Mouse (Mus musculus) cerebellum, adult 2 months (tissue): ENCODE data around the gene Serinc5. TPM values are rescaled to one million over a fixed set of nuclear protein-coding genes. Genes with fewer than 3 reads are reported as not detected.
"Not testable (repeated sequence)": the region's sequence is repeated elsewhere in the genome, so short reads cannot be mapped to it uniquely, and the experiment has no call there.

ENCODE experiments used
- DNase-seq, 2 experiments: peaks; one replicate each; pipeline ENCODE4 v3.0.0; 2021
- H3K27ac ChIP-seq: fragments of 200-500 bp; 2 replicates; pipeline ENCODE4 v1.5.1; 2012; ENCODE audit warnings: low read length, control low read depth, inconsistent platforms; ENCODE audit not compliant: insufficient read depth
- H3K27me3 ChIP-seq: fragments of 200-500 bp; 2 replicates; pipeline ENCODE4 v1.6.1; 2012; ENCODE audit warnings: inconsistent platforms, mild to moderate bottlenecking, low read length, moderate library complexity; ENCODE audit not compliant: control insufficient read depth, insufficient read depth
- H3K4me1 ChIP-seq: fragments of 200-500 bp; 2 replicates; pipeline ENCODE4 v1.6.1; 2011; ENCODE audit warnings: low read length; ENCODE audit not compliant: control insufficient read depth, insufficient read depth
- H3K4me3 ChIP-seq: fragments of 200-500 bp; replicated peaks from 2 replicates; pipeline ENCODE3; 2011; ENCODE audit warnings: mild to moderate bottlenecking, low read depth, low read length, control low read depth; ENCODE audit not compliant: insufficient read depth
- CTCF ChIP-seq: fragments of 200-500 bp; IDR thresholded peaks from 2 replicates; pipeline ENCODE4 v1.5.1; 2011; ENCODE audit warnings: low read depth, mild to moderate bottlenecking, control low read depth, low read length, moderate library complexity, borderline replicate concordance; ENCODE audit not compliant: insufficient read depth
- POLR2A ChIP-seq: fragments of 200-500 bp; IDR thresholded peaks from 2 replicates; pipeline ENCODE4 v1.6.1; 2011; ENCODE audit warnings: low read length, control low read depth, borderline replicate concordance; ENCODE audit not compliant: insufficient read depth
- WGBS: fragments of 180-500 bp; shearing (Covaris S2); methylation state at CpG from one replicate; pipeline ENCODE4 v1.1.7; 2018; 5-methylcytosine and 5-hydroxymethylcytosine counted together
- polyA plus RNA-seq: library from polyadenylated mRNA; depleted of rRNA; stranded (reverse); fragments of >200 nt; gene quantifications from 2 replicates; pipeline ENCODE4 v1.2.3, GENCODE M21; 2012

Serinc5 gene
- polyA plus RNA-seq, 1 experiment: 50.7 TPM

DNA sequence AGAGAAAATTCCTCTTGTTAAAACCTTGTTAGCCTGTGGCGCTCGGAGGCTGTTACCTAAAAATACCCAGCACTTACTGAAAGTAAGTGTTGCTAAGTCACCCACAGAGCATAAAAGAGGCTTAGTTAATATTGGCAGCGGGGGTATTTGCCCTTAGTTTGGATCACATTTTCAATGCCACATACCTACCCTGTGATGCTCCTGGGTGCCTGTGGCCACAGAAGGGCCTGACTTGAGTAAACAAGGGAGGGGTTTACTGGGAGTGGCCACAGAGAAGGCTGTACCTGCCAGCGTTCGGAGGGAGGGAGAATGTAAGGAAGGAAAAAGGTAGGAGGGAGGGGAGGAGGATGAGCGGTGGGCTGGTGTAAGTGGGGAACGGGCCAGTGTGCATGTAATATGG, 68.8 kb downstream of the Serinc5 start:
- Histone ChIP-seq H3K27me3 (no peaks in the 10 kb centered on the region), H3K4me3 (no peak overlapping the region), H3K4me1 (peaks cover 10% of the 10 kb centered on the region), H3K27ac (no peak overlapping the region)
- DNase-seq: no peak
- no peak for TF ChIP-seq POLR2A
- TF ChIP-seq CTCF: no peak
- 94% methylated on average over 7 of the region's 7 CpGs for WGBS

DNA sequence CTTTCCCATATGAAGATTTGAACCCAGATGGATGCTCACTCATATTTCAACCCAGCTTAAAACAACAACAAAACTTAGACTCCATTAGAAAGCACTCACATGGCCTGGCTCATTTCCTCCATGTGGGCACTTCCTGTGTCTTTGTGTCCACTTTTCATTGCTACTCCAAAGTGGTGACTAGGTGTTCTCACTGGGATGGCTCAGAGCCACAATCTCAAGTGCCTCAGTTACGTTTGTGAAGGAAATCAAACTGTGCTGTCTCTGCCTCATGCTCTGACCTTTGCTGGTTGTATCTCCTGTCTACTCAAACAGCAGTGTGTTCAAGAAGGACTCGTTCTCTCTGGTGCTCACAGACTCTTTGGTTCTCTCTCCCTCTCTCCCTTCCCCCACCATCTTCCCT, 70.7 kb downstream of the Serinc5 start:
- Histone ChIP-seq H3K4me3 (no peak overlapping the region), H3K27ac (no peak overlapping the region), H3K4me1 (peaks cover 2% of the 10 kb centered on the region), H3K27me3 (no peaks in the 10 kb centered on the region)
- TF ChIP-seq CTCF (no peak), POLR2A (no peak)
- 70% methylated on average over 2 of the region's 2 CpGs for WGBS
- no peak for DNase-seq

DNA sequence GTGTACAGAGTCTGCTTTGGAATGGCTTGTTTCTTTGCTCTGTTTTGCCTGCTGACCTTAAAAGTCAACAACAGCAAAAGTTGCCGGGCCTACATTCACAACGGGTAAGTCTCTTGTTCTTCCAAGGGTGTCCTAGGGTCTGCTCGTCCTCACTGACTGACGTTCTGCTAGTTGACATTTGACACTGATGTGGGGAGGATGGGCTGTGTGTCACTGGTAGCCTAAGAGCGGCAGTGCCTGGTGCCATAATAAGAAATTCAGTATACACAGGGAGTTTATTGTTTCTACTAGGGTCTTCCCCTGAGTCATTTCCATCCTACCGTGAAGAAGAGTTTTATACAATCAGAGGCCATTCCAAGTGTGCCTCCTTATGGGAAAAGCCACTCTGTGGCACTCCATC, 71.9 kb downstream of the Serinc5 start:
- no peak for TF ChIP-seq CTCF
- TF ChIP-seq POLR2A: no peak
- Histone ChIP-seq H3K27ac (no peak overlapping the region), H3K4me1 (no peaks in the 10 kb centered on the region; the same call in 1 of the 2 replicates), H3K4me3 (no peak overlapping the region), H3K27me3 (no peaks in the 10 kb centered on the region)
- no peak for DNase-seq
- 49% methylated on average over 6 of the region's 6 CpGs for WGBS

DNA sequence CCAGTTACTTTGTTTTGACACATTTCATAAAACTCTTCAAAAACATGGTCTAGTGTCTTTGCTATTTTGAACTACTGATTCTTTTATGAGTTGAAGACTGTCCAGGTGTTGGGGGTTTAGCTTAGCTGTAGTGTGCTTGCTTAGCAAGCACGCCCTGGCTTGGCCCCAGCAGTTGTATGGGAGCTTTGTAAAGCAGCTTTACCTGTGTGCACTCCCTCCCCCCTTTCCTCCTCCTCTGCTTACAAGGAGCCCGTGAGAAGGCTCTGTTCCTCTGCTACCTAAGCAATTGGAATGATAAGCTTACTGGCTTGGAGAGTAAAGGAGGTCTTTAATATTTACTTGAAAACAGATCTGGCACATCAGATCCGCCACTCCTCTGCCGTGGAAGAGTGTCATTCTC, 72.6 kb downstream of the Serinc5 start:
- 77% methylated on average over 4 of the region's 4 CpGs for WGBS

DNA sequence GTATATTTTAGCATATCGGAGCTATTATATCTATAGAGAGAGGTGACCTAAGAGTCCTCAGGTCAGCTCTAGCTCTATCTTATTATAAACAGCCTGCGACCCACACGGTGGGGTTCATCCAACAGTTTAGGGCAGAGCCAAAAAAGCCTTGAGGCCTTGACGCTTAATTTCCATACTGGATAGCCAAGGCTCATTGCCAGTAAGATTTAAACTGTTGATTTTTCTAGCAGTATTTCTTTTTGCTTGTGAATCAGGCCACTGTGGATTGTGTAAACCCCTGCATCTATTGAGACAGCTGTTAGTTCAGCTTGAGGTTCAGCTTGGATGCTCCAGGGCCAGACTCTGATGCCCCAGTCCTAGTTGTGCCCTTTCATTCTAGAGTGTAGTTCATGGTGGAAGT, 73.4 kb downstream of the Serinc5 start:
- H3K27me3 ChIP-seq: no peaks in the 10 kb centered on the region
- H3K4me3 ChIP-seq: no peak overlapping the region
- WGBS: 60% methylated on average over 4 of the region's 4 CpGs
- no peak for DNase-seq
- H3K4me1 ChIP-seq: no peaks in the 10 kb centered on the region; the same call in 1 of the 2 replicates
- no peak for TF ChIP-seq POLR2A
- no peak for TF ChIP-seq CTCF
- no peak overlapping the region for H3K27ac ChIP-seq

More for the DNA sequence above, 72.6 kb downstream of the Serinc5 start:
- H3K27me3 ChIP-seq: no peaks in the 10 kb centered on the region
- no peaks in the 10 kb centered on the region; the same call in 1 of the 2 replicates for H3K4me1 ChIP-seq
- TF ChIP-seq POLR2A (no peak), CTCF (no peak)
- H3K27ac ChIP-seq: no peak overlapping the region
- H3K4me3 ChIP-seq: no peak overlapping the region
- no peak for DNase-seq

DNA sequence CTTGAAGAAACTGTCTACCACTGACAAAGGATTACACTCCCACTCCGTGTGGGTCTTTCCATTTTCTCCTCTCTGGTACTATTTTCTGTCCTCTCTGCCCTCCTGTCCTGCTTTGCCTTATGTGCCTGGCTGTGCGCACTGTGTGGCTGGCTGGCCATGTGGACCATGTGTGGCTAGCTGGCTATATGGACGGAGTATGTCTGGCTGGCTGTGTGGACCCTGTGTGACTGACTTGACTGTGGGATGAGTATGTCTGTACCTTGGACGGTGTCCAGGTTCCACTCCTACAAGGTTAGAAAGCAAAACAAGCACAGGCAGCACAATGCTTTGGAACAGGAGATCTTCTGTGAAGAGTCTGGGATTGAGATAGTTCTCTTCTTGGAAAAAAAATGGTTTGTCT, 74.4 kb downstream of the Serinc5 start:
- 68% methylated on average over 4 of the region's 4 CpGs for WGBS
- no peak overlapping the region for H3K4me3 ChIP-seq
- no peaks in the 10 kb centered on the region for H3K27me3 ChIP-seq
- no peaks in the 10 kb centered on the region; the same call in 1 of the 2 replicates for H3K4me1 ChIP-seq
- H3K27ac ChIP-seq: no peak overlapping the region
- TF ChIP-seq POLR2A (no peak), CTCF (no peak)
- no peak for DNase-seq

DNA sequence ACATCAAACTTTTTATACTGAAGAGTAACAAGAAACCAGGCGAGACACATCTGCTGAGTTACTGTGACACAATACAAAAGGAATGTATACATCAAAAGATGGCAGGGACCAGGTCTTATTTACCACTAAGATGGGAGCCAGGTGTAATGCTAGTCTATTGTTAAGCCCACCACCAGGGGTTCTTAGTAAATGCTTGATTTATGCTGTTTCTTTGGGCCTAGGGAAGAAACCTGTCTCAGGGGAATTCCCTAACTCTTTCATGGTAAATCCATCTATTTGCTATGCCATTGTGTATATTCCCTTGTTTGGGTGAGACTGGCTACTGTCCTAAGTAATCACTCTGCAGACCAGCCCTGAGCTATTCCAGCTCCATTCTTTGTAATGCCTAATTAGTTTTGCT, 76.3 kb downstream of the Serinc5 start:
- not testable (repeated sequence) for H3K4me3 ChIP-seq, DNase-seq, H3K27ac ChIP-seq, H3K27me3 ChIP-seq, H3K4me1 ChIP-seq
- WGBS: 96% methylated on average over 1 of the region's 1 CpGs

DNA sequence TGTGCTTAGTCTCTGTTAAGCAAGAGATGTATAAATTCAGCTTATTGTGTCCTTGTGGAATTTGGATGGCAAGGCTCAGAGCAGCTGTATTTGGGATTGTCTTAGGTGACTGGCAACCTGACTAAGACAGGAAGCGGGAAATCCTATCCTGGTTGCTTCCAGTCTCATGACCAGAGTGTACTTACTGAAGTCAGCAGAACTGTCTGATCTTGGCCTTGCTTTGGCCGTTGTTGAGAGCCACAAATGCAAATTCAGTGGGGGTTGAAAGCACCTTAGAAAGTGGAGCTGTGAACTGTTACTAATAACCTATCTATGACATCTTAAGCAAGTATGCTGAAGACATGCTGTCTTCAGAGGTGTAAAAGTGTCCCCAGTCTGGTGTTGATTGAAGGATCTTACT, 78.2 kb downstream of the Serinc5 start:
- TF ChIP-seq POLR2A: no peak
- Histone ChIP-seq H3K27ac (no peak overlapping the region), H3K4me1 (no peaks in the 10 kb centered on the region; the same call in 1 of the 2 replicates), H3K4me3 (no peak overlapping the region), H3K27me3 (no peaks in the 10 kb centered on the region)
- DNase-seq: no peak
- WGBS: 86% methylated on average over 2 of the region's 2 CpGs

DNA sequence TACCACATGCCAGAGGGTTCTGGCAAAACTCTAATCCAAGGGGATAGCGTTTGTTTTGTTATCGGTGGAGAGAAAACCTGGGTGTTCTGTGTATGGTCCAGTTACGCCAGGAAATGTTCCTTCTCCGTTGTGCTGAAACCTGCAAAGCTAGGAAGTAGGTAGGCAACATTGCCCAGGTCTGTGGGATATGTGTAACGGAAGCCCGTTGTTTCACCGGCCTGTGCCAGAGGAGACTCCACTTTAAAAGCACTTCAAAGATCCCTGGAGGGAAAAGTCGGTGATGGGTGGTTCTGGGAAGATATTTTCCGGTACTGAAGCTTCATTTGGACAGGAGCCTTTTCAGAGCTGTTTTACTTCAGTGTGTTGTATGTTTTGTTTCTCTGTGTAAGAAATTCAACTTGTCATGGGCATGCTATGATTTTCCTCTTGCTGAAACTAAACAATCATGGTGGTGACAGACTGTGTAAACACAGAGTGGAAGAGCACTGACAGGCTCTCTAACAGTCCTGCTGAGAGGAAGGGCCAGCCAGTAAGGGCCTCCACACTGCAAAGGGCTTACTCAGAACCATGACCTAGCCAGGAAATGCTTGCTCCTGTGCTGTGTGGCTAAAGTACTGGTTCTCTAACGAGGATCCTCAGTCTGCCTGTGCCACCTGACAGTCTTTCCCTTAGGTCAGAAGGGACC, 83.1 kb downstream of the Serinc5 start:
- Histone ChIP-seq H3K4me3 (no peak overlapping the region), H3K27me3 (no peaks in the 10 kb centered on the region), H3K27ac (no peak overlapping the region), H3K4me1 (no peaks in the 10 kb centered on the region)
- WGBS: 84% methylated on average over 10 of the region's 10 CpGs
- DNase-seq: no peak
- TF ChIP-seq POLR2A (no peak), CTCF (no peak)
